Mouse (Mus musculus) embryonic facial prominence, embryonic 12.5 days (tissue): ENCODE results near the gene Mrps18a. TPM values are rescaled to one million over a fixed set of nuclear protein-coding genes. Genes with fewer than 3 reads are reported as not detected.

Experiments used
- ATAC-seq: fragments of 200-750 bp; cut with Nextera tagmentation; 2 replicates; pipeline ENCODE4 v1.8.0; 2017; ENCODE audit not compliant: insufficient number of reproducible peaks, insufficient read depth, low FRiP score, low TSS enrichment
- H3K27ac ChIP-seq: fragments of 300-500 bp; sonication (generic); 2 replicates; pipeline ENCODE4 v1.5.1; 2016; ENCODE audit warnings: mild to moderate bottlenecking
- H3K27me3 ChIP-seq: fragments of 300-500 bp; sonication (generic); 2 replicates; pipeline ENCODE4 v1.6.1; 2016; ENCODE audit warnings: mild to moderate bottlenecking, moderate library complexity
- H3K36me3 ChIP-seq: fragments of 300-500 bp; sonication (generic); 2 replicates; pipeline ENCODE4 v1.6.1; 2016; ENCODE audit warnings: mild to moderate bottlenecking
- H3K4me1 ChIP-seq: fragments of 300-500 bp; sonication (generic); 2 replicates; pipeline ENCODE4 v1.6.1; 2016
- H3K4me2 ChIP-seq: fragments of 300-500 bp; sonication (generic); replicated peaks from 2 replicates; pipeline ENCODE4 v1.6.1; 2016; ENCODE audit warnings: mild to moderate bottlenecking, moderate library complexity
- H3K4me3 ChIP-seq: fragments of 300-500 bp; sonication (generic); 2 replicates; pipeline ENCODE4 v1.5.1; 2016; ENCODE audit warnings: mild to moderate bottlenecking
- H3K9ac ChIP-seq: fragments of 300-500 bp; sonication (generic); 2 replicates; pipeline ENCODE4 v1.6.1; 2016; ENCODE audit warnings: mild to moderate bottlenecking, moderate library complexity
- H3K9me3 ChIP-seq: fragments of 300-500 bp; sonication (generic); 2 replicates; pipeline ENCODE4 v1.6.1; 2016; ENCODE audit warnings: mild to moderate bottlenecking, moderate library complexity
- WGBS: fragments of 180-500 bp; shearing (Covaris S2); methylation state at CpG from one replicate; pipeline ENCODE4 v1.1.7; 2016; 5-methylcytosine and 5-hydroxymethylcytosine counted together
- polyA plus RNA-seq: library from polyadenylated mRNA; unstranded; fragments of >200 nt; fragmentation: Nextera tagmentation; extraction: Ambion mirVana; gene quantifications from 2 replicates; pipeline ENCODE4 v1.2.1, GENCODE M21; 2016

The Mrps18a gene
- polyA plus RNA-seq, 1 experiment from 2014 or later, result 136 TPM

- ATAC-seq, result no peak
- Histone ChIP-seq H3K27me3 (no peaks in the 10 kb centered on the region), H3K4me2 (no peak overlapping the region), H3K27ac (0 out of 2 replicates have a peak overlapping the region, but pooled peaks have one; percentile 3), H3K4me3 (no peak overlapping the region), H3K9me3 (no peaks in the 10 kb centered on the region), H3K36me3 (no peaks in the 10 kb centered on the region), H3K9ac (no peak overlapping the region), H3K4me1 (peaks cover 16% of the 10 kb centered on the region)
- WGBS, result 57% methylated on average over 8 of the region's 8 CpGs
These were observed 8.1 kb upstream of the Mrps18a start for GRCm38 (mm10) chr17:46102608-46103159.

GRCm38 (mm10) chr17:46104487-46104886 lies 6.3 kb upstream of the Mrps18a start:
- peak overlapping the region; percentile 26; the same call in 1 of the 2 replicates for H3K27ac ChIP-seq
- no peak overlapping the region; the same call in 1 of the 2 replicates for H3K4me2 ChIP-seq
- no peak overlapping the region for H3K9ac ChIP-seq
- WGBS, result 21% methylated on average over 12 of the region's 12 CpGs
- peaks cover 16% of the 10 kb centered on the region for H3K4me1 ChIP-seq
- no peaks in the 10 kb centered on the region for H3K9me3 ChIP-seq
- no peak overlapping the region for H3K4me3 ChIP-seq
- no peaks in the 10 kb centered on the region for H3K36me3 ChIP-seq
- peak; percentile 73; the same call in 1 of the 2 replicates for ATAC-seq
- no peaks in the 10 kb centered on the region for H3K27me3 ChIP-seq

GRCm38 (mm10) chr17:46108286-46108685 lies 2.5 kb upstream of the Mrps18a start:
- Histone ChIP-seq H3K4me2 (no peak overlapping the region), H3K9ac (no peak overlapping the region), H3K27ac (no peak overlapping the region), H3K27me3 (no peaks in the 10 kb centered on the region), H3K9me3 (no peaks in the 10 kb centered on the region), H3K36me3 (no peaks in the 10 kb centered on the region), H3K4me3 (no peak overlapping the region), H3K4me1 (peaks cover 18% of the 10 kb centered on the region)
- no peak for ATAC-seq
- 80% methylated on average over 4 of the region's 4 CpGs for WGBS

GRCm38 (mm10) chr17:46115489-46115888 lies 4.7 kb downstream of the Mrps18a start:
- Histone ChIP-seq H3K27me3 (no peaks in the 10 kb centered on the region), H3K9me3 (no peaks in the 10 kb centered on the region), H3K4me2 (no peak overlapping the region), H3K4me3 (no peak overlapping the region), H3K36me3 (peaks cover 28% of the 10 kb centered on the region), H3K4me1 (peaks cover 50% of the 10 kb centered on the region), H3K27ac (peak overlapping the region; percentile 78), H3K9ac (no peak overlapping the region; the same call in 1 of the 2 replicates)
- no peak for ATAC-seq
- 49% methylated on average over 2 of the region's 2 CpGs for WGBS

- ATAC-seq, result no peak
- no peak overlapping the region for H3K4me3 ChIP-seq
These were observed 5.4 kb downstream of the Mrps18a start for GRCm38 (mm10) chr17:46116138-46116537.

GRCm38 (mm10) chr17:46116881-46117280 lies 6.1 kb downstream of the Mrps18a start:
- peak overlapping the region; percentile 30; the same call in 1 of the 2 replicates for H3K27ac ChIP-seq
- no peaks in the 10 kb centered on the region for H3K9me3 ChIP-seq
- 67% methylated on average over 3 of the region's 3 CpGs for WGBS
- H3K4me3 ChIP-seq, result no peak overlapping the region
- H3K36me3 ChIP-seq, result peaks cover 30% of the 10 kb centered on the region
- H3K27me3 ChIP-seq, result no peaks in the 10 kb centered on the region
- peaks cover 44% of the 10 kb centered on the region for H3K4me1 ChIP-seq
- no peak for ATAC-seq
- no peak overlapping the region for H3K4me2 ChIP-seq
- no peak overlapping the region for H3K9ac ChIP-seq

More at GRCm38 (mm10) chr17:46116138-46116537, 5.4 kb downstream of the Mrps18a start:
- H3K27ac ChIP-seq, result peak overlapping the region; percentile 78
- H3K4me1 ChIP-seq, result peaks cover 49% of the 10 kb centered on the region
- no peak overlapping the region for H3K4me2 ChIP-seq
- H3K9me3 ChIP-seq, result no peaks in the 10 kb centered on the region
- WGBS, result 48% methylated on average over 11 of the region's 11 CpGs
- H3K9ac ChIP-seq, result no peak overlapping the region
- H3K27me3 ChIP-seq, result no peaks in the 10 kb centered on the region
- H3K36me3 ChIP-seq, result peaks cover 30% of the 10 kb centered on the region

GRCm38 (mm10) chr17:46117623-46118422 lies 7.0 kb downstream of the Mrps18a start:
- H3K9me3 ChIP-seq, result no peaks in the 10 kb centered on the region
- no peak overlapping the region for H3K4me2 ChIP-seq
- peaks cover 39% of the 10 kb centered on the region for H3K36me3 ChIP-seq
- no peak for ATAC-seq
- H3K27ac ChIP-seq, result no peak overlapping the region
- WGBS, result 64% methylated on average over 13 of the region's 13 CpGs
- H3K4me1 ChIP-seq, result peaks cover 44% of the 10 kb centered on the region
- H3K9ac ChIP-seq, result no peak overlapping the region
- no peak overlapping the region for H3K4me3 ChIP-seq
- H3K27me3 ChIP-seq, result no peaks in the 10 kb centered on the region

- H3K4me2 ChIP-seq, result no peak overlapping the region
- ATAC-seq, result no peak
- H3K4me1 ChIP-seq, result peaks cover 44% of the 10 kb centered on the region
- no peak overlapping the region for H3K9ac ChIP-seq
- peaks cover 45% of the 10 kb centered on the region for H3K36me3 ChIP-seq
- no peaks in the 10 kb centered on the region for H3K27me3 ChIP-seq
- H3K4me3 ChIP-seq, result no peak overlapping the region
- 72% methylated on average over 4 of the region's 4 CpGs for WGBS
- H3K9me3 ChIP-seq, result no peaks in the 10 kb centered on the region
- H3K27ac ChIP-seq, result no peak overlapping the region
These were observed 7.7 kb downstream of the Mrps18a start for GRCm38 (mm10) chr17:46118423-46118850.

- Histone ChIP-seq H3K27me3 (no peaks in the 10 kb centered on the region), H3K4me1 (peaks cover 38% of the 10 kb centered on the region), H3K9ac (no peak overlapping the region), H3K36me3 (peaks cover 57% of the 10 kb centered on the region), H3K27ac (no peak overlapping the region), H3K9me3 (no peaks in the 10 kb centered on the region), H3K4me3 (no peak overlapping the region), H3K4me2 (no peak overlapping the region)
- ATAC-seq, result no peak
- WGBS, result 83% methylated on average over 10 of the region's 10 CpGs
These were observed 8.9 kb downstream of the Mrps18a start for GRCm38 (mm10) chr17:46119641-46120040.

GRCm38 (mm10) chr17:46122791-46123190 lies 12.0 kb downstream of the Mrps18a start:
- Histone ChIP-seq H3K27ac (no peak overlapping the region), H3K4me2 (no peak overlapping the region), H3K36me3 (peaks cover 87% of the 10 kb centered on the region), H3K9ac (no peak overlapping the region), H3K9me3 (no peaks in the 10 kb centered on the region), H3K4me1 (peaks cover 7% of the 10 kb centered on the region; the same call in 1 of the 2 replicates), H3K4me3 (no peak overlapping the region), H3K27me3 (no peaks in the 10 kb centered on the region)
- no peak for ATAC-seq
- WGBS, result 95% methylated on average over 4 of the region's 4 CpGs

- Histone ChIP-seq H3K36me3 (peaks cover 87% of the 10 kb centered on the region), H3K4me2 (no peak overlapping the region), H3K4me3 (no peak overlapping the region), H3K27me3 (no peaks in the 10 kb centered on the region), H3K4me1 (peaks cover 3% of the 10 kb centered on the region; the same call in 1 of the 2 replicates), H3K9ac (no peak overlapping the region), H3K27ac (no peak overlapping the region), H3K9me3 (no peaks in the 10 kb centered on the region)
- no peak for ATAC-seq
- 96% methylated on average over 4 of the region's 4 CpGs for WGBS
These were observed 12.5 kb downstream of the Mrps18a start for GRCm38 (mm10) chr17:46123285-46123684.
